Mouse (Mus musculus) left cerebral cortex, postnatal 14 days (tissue): ENCODE results near the gene Ywhab. TPM values are rescaled to one million over a fixed set of nuclear protein-coding genes. Genes with fewer than 3 reads are reported as not detected.

Experiments
- DNase-seq, 2 experiments: peaks; one replicate each; pipeline ENCODE4 v3.0.0; 2021 to 2022; ENCODE audit warnings: low spot score in 2 of 2, mixed read lengths in 1 of 2
- intact Hi-C: fragments of 180-260 bp; cut with DNase I; formaldehyde crosslinking; loops from one replicate; pipeline ENCODE4 v1.15.1; 2025
- long read RNA-seq, 2 experiments: library from polyadenylated mRNA; stranded (forward); transcript quantifications; one replicate each; pipeline ENCODE4 v2.0.0; 2021
- total RNA-seq, 2 experiments: library from RNA; stranded (reverse); gene quantifications; 2 replicates each; pipeline ENCODE4 v1.2.3; 2021

Ywhab gene
- total RNA-seq = 100 to 1,000 TPM; 510 to 522 TPM
- long read RNA-seq, experiment 1, transcript Ywhab-201 (6 exons, 3,013 nt) = major isoform, 805 of 918 reads
- long read RNA-seq, experiment 1, partial matches to known transcripts = 89 of 918 reads
- long read RNA-seq, experiment 1, other reads (novel, unspliced or antisense) = 24 of 918 reads
- long read RNA-seq, experiment 2, transcript Ywhab-201 (6 exons, 3,013 nt) = major isoform, 768 of 847 reads
- long read RNA-seq, experiment 2, partial matches to known transcripts = 23 of 847 reads
- long read RNA-seq, experiment 2, other reads (novel, unspliced or antisense) = 56 of 847 reads

DNA sequence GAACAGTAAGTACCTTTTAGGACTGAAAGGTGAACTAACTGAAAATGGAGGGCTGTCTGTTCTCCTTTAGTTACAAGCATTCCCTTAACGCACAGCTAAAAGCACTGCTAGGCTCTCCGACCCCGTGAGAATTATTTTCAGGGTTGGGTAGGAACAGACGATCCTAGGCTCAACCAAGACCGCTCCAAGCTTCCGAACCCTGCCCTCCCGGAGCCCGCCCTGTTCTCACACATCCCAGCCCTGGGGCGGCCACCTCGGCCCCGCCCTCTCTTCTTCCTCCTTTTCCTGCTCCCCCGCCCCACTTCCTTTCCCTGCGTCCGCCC is at the start of gene Ywhab:
Ywhab (plus strand) TSS at position 307 of the 323 bp plus-strand sequence.
- intact Hi-C loops = no loop called here
- DNase-seq = no peak

DNA sequence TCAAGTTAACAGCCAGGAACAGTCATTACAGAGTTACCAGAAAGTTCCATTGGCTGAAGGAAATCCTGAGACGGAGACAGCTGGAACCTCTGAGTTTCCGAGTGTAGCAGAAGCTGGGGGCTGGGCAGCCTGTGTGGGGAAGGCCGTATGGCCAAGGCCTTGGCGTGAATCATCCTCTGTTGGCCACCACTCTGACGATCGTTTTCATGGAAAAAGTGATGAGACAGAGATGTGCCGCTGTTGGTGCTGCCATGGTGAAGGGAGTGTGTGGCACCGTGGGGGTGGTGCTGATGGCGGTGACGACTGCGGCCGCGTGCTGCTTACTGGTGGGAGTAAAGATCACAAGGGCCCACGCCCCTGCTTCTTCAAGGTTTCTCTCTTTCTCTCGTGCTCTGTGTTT is 48.5 kb upstream of the Ywhab start:
- intact Hi-C loops = no loop called here
- DNase-seq = peak in 1 of 2 experiments; percentile 23

DNA sequence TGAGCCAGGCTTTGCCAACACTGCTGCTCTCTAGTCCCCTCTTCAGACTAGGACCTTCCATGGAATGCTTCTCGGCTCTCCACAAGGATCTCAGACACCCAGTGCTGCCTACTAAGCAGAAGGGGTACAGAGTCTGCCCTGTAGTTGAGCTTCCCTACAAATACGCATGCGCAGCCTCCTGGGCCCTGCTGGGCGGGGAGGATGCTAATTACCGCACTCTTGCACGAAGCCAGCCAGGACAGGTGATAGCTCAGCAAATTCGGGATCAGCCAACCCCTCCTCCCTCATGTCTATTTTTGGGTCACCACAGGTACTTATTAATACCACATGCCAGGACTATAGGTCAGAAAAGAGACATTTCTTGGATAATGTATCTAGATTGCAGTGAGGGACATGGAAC is 46.8 kb upstream of the Ywhab start:
- no peak for DNase-seq
- intact Hi-C loops = no loop called here

DNA sequence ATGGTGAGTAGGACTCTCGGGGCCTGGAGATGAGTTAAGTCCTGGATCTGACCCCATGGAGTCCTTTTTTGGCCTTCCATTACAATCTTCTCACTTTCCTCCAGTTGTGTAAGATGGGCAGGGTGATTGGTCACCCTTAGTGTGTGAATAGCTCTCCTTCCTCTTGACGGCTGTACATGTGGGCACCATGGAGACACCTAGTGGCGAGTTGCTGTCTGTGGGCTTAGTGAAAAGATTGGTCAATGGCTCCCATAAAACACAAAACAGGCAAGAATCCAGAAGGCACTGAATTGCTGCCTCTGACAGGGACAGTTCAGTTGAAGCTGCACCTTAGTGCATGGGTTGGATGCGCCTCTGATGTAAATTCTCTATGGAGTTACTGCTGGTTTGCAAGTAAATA is 43.0 kb upstream of the Ywhab start:
- intact Hi-C loops = no loop called here
- peak; percentile 76 to 77 for DNase-seq

DNA sequence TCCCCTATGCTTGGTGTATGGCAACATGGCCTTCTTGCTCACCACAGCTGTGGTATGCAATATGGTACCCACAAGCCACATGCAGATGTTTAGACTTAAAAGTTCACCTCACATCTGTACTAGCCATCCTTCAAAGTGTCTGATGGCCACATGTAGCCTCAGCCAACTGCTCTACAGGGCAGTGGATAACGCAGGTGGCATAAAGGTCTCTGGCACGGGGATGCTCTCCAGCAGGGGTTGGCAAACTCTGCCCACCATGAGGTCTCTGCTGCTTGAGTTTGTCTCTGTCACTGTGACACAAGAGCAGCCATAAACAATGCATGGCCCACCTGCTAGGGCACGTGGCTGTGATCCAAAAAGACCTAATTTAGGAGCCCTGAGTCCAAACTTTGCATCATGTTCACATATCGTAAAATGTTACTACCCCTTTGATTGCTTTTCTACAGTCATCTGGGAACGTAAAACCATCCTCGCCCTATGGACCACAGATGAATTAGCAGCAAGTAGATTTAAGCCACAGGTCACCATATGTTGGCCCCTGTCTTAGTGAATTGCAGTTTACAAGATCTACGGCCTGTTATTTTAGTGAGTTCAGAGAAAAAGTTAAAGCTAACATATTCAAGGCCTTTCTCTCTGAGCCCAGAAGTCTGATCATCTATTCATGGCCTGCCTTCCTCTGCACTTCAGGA is 41.0 kb upstream of the Ywhab start:
- DNase-seq = no peak
- intact Hi-C loops = no loop called here

DNA sequence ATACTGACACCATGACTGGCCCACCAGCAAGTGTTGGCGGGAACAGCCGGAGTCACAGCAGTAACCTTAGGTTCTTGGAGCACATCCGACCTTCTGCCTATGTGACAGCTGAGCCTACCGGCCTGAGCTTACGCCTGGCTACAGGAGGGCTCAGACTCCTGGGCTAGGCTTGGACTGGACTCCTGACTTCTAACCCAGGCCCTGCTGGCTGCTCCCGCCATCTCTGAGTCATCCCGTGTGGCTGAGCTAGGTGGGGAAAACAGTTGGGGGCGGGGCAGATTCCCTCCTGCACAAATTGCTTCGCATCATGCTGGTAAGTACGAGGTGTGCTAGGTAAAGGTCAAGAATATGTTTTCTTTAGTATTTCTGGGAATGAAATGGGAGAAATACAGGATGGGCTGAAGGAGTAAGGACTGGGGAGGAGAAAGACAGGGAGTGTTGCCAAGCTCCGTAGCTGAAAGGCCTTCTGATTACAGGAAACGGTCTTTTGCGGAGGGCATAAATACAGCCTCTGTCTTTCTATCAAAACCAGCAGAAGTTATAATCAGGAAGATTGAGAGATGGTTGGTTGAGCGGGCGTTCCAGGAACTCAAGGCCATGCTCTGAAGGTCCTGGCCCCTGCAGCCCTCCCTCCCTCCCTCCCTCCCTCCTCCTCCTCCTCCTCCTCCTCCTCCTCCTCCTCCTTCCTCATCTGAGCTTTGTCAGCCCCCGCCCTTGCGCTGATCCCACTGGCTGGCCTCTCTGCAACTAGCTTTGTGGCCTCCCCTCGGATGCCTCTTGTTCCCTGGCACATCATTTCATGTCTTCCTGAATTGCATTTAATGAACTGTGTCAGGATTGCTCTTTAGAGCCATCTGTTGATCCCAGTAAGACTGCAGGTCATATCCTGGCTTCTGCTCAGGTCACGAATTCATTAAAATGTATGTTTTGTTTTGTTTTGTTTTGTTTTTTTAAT is 29.9 kb upstream of the Ywhab start:
- intact Hi-C loops = loop anchor here (5.0 kb wide), 1 partner anchor 108 kb away; no protein-coding TSS in a partner anchor
- DNase-seq = no peak

DNA sequence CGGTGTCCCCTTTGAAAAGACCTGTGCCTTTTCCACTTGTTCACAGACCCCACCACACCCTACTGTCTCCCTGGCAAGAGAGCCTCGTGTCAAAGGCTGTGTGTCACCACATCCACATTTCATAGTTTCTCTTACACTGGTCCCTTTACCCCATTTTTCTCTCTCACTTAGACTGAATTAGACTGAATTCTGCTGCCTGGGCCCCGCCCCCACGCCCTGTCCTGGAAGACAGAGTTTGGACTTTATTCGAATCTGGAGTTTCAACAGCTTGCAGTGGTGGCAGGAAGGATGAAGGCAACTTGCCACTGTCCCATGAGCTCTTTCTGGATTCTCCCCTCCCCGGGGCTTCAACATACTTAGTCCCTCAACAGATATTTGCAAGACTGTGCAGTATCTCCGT is 29.1 kb upstream of the Ywhab start:
- intact Hi-C loops = loop anchor here (5.0 kb wide), 1 partner anchor 108 kb away; no protein-coding TSS in a partner anchor
- no peak for DNase-seq

DNA sequence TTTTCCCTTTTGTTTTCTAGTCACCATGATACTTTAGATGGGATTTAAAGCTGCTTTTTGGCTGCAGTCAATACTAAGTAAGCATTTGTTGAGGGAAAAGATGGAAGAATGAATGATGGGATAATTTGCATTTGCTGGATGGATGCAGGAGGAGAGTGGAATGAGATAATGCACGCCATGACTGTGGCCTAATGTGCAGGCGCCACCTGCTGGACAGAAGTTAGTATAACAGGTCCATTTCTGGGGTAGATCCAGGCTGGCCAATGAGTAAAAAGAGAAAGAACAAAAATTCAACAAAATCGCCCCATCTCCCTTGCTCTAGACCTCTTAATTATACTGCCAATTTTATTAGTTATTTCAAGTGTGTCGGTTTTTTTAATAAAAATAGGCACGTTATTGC is 26.2 kb upstream of the Ywhab start:
- peak; percentile 73 to 82 for DNase-seq
- intact Hi-C loops = loop anchor here (5.0 kb wide), 1 partner anchor 111 kb away; no protein-coding TSS in a partner anchor

DNA sequence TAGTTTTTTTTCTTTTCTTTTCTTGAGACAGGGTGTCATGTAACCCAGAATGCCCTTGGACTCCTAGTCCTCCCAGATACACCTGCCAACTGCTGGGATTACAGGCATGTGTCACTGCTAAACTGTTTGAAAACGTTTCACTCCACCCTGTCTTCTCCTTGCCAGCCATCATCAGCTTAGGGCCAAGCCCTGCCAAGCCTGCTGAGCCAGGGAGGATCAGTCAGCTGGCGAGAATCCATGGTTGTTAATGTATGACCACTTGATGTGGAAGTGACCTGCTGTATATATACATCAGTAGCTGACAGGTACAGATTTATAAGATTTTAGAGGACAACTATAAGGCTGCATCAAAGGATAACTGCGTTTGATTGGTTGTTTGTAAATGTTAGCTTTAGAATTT is 24.4 kb upstream of the Ywhab start:
- intact Hi-C loops = no loop called here
- no peak for DNase-seq

DNA sequence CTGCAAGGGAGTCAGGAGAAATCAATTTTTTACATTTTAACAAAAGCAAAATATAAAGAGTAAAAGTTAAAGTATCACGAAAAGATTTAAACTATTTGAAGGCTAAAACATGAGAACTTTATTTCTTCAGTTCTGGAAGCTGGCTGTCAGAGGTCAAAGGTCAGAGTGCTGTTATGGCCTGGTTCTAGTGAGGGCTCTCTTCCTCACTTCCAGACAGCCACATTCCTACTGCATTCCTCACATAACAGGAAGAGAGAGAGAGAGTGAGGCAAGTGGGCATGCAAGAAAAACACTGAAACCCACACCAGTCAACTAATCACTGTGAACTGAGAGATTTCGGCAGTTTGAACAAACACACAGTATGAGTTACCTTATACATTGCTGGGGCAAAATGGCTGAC is 20.7 kb upstream of the Ywhab start:
- no peak for DNase-seq
- intact Hi-C loops = no loop called here

DNA sequence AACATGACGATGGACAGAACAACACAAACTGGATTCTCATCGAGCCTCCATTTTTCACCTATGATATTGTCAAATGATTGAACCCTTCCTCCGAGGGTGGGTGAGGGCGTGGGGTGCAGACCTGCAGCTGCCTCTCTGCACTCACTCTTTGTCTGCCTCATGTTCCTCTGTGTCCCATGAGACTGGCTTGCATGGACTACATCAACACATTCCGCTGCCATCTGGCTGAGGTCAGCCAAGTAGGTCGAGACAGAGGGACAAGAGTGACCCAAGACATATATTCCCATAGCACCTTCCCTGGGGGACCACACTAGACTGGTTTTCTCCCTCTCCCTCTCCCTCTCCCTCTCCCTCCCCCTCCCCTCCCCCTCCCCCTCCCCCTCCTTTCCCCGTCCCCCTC is 18.3 kb upstream of the Ywhab start:
- intact Hi-C loops = no loop called here
- DNase-seq = no peak

DNA sequence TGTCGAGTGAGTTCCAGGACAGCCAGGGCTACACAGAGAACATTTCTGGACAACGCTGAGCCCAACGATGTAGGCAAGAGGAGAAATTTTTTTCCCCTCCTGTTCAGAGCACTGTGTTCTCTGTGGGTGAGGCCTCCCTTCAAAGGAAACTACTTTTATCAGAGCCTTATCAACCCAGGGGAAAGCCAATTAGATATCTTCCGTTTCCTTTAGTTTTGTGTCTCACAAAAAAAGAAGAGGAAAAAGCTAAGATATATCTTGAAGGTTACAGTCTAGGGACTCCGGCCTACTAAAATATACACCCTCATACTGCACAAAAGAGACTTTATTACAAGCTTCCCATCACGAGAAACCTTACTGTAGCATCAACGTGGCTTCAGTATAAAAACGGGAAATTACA is 7.5 kb upstream of the Ywhab start:
- intact Hi-C loops = no loop called here
- DNase-seq = no peak

DNA sequence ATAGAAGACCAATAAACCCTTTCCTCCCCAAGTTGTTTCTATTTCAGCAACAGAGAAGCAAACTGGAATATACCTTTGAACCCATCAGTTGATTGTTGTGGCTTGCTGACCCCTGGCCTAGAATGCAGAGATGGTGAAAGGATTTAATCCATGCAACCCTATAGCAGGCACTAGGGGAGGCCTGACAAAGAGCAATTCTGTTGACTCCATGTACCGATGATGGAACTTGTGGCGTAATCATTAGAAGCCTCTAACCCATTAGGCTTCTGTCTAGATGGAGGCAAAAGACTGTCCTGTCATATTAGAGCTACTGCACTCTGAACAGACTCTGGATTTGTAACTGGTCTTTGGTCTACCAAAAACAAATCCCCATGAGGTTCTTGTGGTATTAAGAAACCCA is 1.9 kb upstream of the Ywhab start:
- DNase-seq = no peak
- intact Hi-C loops = no loop called here

DNA sequence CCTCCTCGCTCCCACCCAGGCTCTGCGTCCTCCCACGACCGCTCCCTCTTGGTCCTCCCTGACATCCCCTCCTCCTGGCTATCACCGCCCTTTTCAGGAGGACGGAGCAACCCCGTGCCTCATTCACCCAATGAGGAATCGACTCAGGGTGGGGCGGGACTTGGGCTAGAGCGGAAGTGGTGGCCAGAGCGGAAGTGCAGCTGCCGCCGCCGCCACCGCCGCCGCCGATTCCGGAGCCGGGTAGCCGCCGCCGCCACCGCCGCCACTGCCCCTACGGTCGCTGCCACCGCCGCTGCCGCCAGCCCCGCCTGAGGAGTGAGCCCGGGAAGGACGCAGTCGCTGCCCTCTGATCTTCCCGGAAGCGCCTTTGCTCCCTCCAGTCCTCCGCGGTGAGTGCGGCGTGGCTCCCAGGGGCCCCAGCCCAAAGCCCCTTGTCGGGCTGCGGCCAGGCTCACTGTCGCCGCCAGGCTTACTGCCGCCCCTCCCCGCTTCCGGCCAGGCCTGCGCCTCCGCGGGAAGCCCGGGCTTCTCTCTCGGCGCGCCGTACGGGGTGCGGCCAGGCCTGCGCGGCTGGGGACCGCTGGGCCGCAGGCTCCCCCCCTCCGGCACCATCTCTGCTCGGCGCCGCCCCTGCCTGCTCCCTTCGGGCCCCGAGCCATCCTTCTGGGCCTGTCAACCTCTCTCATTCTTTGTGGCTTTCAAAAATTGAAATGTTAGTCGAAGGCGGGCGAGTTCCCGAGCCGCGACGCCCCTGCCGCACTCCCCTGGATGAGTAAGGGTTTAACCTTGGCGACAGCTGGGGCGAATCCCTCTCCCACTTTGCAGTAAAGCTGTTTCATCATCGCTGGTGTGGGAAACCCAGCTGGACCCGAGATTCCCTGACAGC is 460 bp downstream of the Ywhab start:
- intact Hi-C loops = loop anchor here (5.0 kb wide), 1 partner anchor 77 kb away; the partner anchor contains the start of genes Stk4 and Tomm34
- DNase-seq = peak; percentile 94

DNA sequence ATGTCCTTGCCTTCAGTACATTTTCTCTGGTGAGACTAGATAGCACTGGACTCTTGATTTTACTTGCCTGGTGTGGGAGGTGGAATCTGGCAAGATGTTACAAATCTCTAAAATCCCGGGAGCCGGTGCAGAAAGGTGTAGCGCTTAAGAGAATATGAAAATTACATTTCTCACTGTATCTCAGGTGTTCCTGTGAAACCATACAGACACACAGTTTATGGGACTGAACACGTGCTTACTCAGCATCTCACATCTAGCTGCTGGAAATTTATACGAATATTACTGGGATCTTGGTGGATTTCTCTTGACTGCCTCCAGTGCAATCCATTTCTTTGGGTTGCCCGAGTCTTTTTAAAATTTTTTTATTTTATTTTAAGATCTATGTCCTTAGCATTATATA is 1.5 kb downstream of the Ywhab start:
- intact Hi-C loops = loop anchor here (5.0 kb wide), 1 partner anchor 76 kb away; the partner anchor contains the start of genes Stk4 and Tomm34

DNA sequence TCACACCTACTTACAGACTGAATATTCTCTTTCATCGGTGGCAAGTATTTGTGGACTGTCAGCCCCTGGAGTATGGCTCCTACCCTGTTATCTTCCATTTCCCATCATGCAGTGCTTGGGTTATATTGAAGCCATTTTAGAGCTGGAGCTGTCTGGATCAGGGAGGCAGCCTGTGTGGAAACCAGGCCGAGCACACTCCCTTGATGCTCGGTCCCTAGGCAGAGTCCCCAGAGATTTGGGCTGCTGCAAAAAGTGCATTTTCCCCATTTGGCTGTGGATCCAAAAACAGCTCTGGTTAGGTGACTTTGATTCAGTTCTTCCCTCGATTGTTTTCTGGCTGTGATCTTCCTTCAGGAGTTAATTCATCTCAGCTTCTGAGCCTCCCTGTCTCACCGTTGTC is 2.1 kb downstream of the Ywhab start:
- no peak for DNase-seq
- intact Hi-C loops = loop anchor here (5.0 kb wide), 1 partner anchor 75 kb away; the partner anchor contains the start of genes Stk4 and Tomm34

More for the DNA sequence above, 1.5 kb downstream of the Ywhab start:
- no peak for DNase-seq

DNA sequence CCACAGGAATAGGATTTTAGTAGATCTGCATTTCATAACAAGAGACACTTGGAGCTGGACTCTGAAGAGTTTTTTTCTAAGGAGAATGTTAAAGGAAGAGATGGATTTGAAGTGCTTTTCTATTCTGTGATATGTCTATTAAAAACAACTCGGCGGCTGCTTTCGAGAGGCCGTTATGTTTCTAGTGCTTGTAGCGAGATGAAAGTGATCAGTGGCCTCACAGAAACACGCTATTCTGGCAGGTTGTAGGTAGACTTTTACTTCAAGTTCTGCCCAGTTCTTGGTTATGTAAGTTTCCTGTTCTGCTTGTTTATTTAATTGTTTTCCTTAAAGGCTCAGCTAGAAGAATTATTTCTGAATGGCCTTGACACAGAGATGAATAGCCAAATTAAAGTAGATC is 4.2 kb downstream of the Ywhab start:
- intact Hi-C loops = loop anchor here (5.0 kb wide), 1 partner anchor 73 kb away; the partner anchor contains the start of genes Stk4 and Tomm34
- no peak for DNase-seq

DNA sequence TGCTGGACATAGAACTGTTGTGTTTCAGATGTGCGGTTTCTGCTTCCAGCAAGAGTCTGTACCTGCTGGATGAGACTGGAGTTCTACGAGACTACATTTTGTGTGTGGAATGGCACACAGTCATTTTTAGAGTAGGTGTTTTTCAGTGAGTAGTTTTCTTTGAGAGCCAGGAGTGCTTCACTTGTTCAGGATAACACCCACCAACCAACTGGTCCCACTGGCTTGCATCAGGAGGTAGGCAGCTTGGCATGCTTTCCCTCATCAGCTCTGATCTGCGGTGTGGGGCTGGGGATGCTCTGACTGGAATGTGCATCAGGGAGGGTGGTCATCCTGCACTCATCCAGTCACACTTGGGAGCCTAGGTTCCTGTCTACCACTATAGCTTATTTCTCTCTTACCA is 7.9 kb downstream of the Ywhab start:
- intact Hi-C loops = no loop called here
- peak; percentile 34 to 46 for DNase-seq

DNA sequence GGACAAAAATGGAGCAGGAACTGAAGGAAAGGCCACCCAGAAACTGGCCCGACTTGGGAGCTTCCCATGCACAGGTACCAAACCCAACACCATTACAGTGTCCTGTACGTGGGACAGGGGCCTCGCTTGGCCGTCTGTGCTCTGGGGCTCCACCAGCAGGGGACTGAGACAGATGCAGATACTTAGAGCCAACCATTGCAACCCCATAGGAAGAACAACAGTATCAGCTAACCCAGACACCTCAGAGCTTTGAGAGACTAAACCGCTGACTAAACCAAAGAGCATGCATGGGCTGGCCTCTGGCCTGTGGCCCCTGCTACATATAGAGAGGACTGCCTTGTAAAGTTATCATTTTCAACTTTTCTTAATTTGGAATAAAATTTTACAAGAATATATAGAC is 9.7 kb downstream of the Ywhab start:
- intact Hi-C loops = no loop called here
- DNase-seq = no peak
